Mouse (Mus musculus) liver, adult (tissue): Measurements from ENCODE around the gene Bag5.

Source experiments
- GATA4 ChIP-seq: IDR thresholded peaks from 2 replicates; pipeline ENCODE4 v1.6.1; 2014; ENCODE audit warnings: mild to moderate bottlenecking, low read length; ENCODE audit not compliant: insufficient replicate concordance

The Bag5 gene

DNA sequence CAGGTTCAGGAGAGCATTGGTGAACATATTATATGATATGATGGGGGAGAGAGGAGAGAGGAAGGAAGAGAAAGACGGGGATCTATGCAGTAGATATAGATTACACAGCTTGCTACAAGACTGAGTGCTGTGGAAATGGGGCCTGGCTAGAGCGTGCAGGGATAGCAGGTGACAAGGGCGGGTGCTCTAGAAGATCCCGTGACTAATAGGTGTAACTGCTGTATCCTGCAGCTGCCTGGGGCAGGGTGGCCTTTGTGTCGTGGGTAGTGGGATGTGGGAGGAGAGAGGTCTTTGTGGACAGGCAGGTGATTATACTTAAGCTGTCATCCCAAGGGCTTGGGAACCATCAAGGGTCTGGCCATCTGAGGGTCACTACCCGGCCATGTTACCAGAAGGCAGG is 32.2 kb upstream of the Bag5 start:
- TF ChIP-seq GATA4 = no peak

GRCm38 (mm10) chr12:111743981-111744423 is 30.9 kb upstream of the Bag5 start:
- TF ChIP-seq GATA4 = no peak

DNA sequence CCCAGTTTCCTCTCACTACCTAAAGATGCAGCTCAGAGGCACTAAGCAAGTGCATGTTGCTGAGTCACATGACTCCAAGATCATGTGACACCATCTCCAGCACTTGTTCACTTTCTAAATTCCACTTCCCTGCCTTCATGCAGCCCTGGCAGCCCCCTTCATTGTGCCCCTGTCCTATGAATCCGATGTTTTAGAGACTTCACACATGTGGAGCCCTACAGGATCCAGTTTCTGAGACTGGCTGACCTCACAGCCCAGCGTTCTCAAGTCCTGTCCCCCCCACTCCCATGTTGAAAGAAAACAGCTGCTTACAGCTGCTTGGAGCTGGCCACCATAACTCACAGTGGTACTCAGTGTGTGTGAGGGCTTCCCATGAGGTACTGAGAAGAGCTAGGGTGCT is 30.4 kb upstream of the Bag5 start:
- no peak for TF ChIP-seq GATA4

- no peak for TF ChIP-seq GATA4
Observed at GRCm38 (mm10) chr12:111741338-111741737, 28.3 kb upstream of the Bag5 start.

DNA sequence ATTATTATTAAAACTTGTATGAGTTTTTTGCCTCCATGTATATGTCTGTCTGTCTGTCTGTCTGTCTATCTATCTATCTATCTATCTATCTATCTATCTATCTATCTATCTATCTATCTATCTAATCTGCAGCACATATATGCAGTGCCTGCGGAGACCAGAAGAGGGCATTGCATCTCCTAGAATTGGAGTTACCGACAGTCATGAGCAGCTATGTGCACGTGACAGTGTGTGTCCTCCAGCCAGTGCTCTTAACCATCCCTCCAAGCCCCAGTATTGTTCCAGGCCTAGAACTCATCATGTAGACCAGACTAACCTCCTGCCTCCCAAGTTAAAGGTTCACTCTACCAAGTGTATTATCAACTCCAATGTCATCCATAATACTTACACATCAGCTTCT is 25.7 kb upstream of the Bag5 start:
- TF ChIP-seq GATA4 = no peak

- no peak for TF ChIP-seq GATA4
Observed at GRCm38 (mm10) chr12:111737370-111737769, 24.3 kb upstream of the Bag5 start.

DNA sequence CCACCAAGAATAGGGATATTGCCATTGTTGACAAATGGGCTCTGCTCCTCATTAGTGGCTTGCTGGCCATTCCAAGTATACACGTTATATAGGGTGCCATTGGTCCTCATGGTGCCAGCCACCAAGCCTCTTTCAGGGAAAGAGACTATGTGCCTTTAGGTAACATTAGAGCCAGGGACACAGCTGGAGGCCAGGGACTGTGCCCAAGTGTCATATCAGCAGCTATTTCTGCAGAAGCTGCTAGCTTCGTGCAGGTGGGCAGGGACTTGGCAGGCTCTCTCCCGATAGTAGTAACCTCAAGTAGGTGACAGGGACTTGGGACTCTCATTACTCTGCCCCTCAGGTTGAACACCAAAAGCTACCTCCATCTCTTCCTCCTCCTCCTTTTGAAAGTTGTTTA is 21.9 kb upstream of the Bag5 start:
- no peak for TF ChIP-seq GATA4

- no peak for TF ChIP-seq GATA4
Observed at GRCm38 (mm10) chr12:111732921-111733320, 19.9 kb upstream of the Bag5 start.

- TF ChIP-seq GATA4 = no peak
Observed at GRCm38 (mm10) chr12:111731822-111732807, 19.1 kb upstream of the Bag5 start.

DNA sequence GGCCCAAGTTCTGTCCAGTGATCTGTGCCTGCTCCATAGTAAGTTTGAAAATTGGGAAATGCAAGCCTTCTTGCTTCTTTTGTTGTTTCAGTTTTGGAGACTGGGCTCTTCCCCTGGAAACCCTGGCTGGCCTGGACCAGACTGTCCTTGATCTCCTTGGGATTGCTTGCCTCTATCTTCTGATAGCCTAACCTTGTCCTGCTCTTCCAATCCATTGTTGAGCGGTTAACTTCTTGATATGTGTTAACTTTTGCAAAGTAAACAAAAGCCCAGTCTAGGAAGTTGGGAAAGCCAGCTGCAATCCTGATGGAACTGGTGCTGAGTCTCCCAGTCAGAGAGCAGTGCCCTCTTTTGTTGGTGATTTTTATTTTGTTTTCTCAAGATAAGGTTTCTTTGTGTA is 14.9 kb upstream of the Bag5 start:
- no peak for TF ChIP-seq GATA4

DNA sequence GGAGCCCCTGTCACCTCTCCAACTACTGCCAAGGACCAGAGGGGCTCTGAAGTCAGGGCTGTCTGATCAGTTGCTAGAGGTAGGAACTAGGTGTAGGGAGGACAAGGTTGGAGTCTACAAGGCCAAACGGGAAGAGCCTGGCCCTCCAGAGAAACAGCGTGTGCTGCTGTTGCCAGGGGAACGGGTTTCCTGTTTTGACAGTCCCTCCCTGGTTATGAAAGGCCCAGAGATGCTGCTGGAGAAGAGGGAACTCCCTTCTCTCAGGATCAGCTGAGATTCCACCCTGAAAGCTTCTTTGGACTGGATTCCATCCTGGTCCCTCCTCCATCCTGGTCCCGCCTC is 13.0 kb upstream of the Bag5 start:
- TF ChIP-seq GATA4 = no peak

DNA sequence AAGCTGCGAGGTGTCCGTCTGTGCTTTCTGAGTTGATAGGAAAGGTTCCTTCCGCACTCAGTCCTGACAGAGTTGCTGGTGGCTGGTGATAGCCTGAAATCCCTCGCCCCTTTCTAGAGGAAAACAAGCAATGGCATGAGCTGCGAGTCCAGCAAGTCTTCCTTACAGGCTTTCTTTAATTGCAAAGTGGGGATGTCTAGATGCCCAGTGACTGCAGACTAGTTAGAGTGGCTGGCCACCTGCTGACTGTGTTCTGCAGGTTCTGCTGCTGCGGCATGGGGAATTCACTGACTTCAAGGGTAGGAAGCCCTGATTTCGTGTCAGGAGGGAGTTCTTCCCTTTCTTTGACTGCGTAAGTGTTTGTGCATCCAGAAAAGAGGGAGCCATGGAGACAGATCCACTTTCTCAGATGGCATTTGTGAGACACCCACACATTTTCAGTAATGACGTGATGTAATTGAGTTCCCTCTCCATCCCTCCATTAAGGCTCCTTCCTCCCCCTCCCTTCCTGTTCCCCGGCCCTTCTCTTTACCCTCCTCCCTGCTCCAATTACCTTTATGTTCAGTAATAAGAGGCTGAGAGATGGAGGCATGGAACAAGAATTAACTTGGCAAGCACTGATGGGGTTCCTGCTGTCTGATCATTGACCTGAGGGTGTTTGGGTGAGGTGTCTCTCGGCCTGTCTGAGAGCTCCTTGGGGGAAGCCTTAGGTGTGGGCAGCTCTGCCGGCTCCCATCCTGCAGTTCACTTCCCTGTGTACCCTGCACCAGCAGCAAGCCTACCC is 12.5 kb upstream of the Bag5 start:
- TF ChIP-seq GATA4 = no peak

- no peak for TF ChIP-seq GATA4
Observed at GRCm38 (mm10) chr12:111724638-111725337, 11.7 kb upstream of the Bag5 start.

DNA sequence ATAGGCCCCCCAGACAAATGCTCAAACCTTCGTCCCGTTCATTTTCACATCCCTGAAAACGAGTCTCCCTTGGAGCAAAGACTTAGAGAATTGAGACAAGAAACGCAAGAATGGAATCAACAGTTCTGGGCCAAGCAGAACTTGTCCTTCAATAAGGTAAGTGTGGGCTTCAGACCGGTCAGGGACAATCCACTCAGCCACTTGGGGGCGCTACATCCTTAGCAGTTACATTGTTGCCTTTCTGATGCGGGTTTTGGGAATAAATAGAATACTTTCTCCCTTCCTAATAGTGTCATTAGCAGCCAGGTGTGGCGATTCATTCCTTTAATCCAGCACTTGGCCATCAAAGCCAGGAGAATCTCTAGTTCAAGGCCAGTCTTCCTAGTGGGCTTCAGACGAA is 9.6 kb upstream of the Bag5 start:
- TF ChIP-seq GATA4 = no peak

- no peak for TF ChIP-seq GATA4
Observed at GRCm38 (mm10) chr12:111720222-111720621, 7.2 kb upstream of the Bag5 start.
